Mouse (Mus musculus) Patski (cell line): ENCODE measurements around the gene Slc25a47. TPM values are rescaled to one million over a fixed set of nuclear protein-coding genes. Genes with fewer than 3 reads are reported as not detected.

ENCODE experiments used
- ATAC-seq: fragments of 100-300 bp; one replicate; pipeline ENCODE4 v1.8.0; 2021
- CTCF ChIA-PET: fragments of 350-600 bp; sonication (Branson Sonifier 250); formaldehyde crosslinking; loops from one replicate; lab custom pipeline; 2022; ENCODE audit warnings: inconsistent platforms; lab: Charles Lee
- POLR2A ChIA-PET: fragments of 350-600 bp; sonication (Branson Sonifier 250); formaldehyde crosslinking; loops from one replicate; lab custom pipeline; 2022; ENCODE audit warnings: antibody characterized with exemption, inconsistent platforms; lab: Charles Lee
- DNase-seq: peaks from one replicate; pipeline ENCODE4 v3.0.0-alpha.2; 2011; ENCODE audit warnings: low read depth, low spot score
- H3K27me3 ChIP-seq: fragments of 371-371 bp; one replicate; pipeline ENCODE4 v1.5.1; 2021
- CTCF ChIP-seq: fragments of 100-300 bp; IDR thresholded peaks from one replicate; pipeline ENCODE4 v1.5.1; 2021
- in situ Hi-C: fragments of 300-500 bp; cut with MboI; formaldehyde crosslinking; loops from 3 replicates; pipeline ENCODE4 v1.11.1; 2018; ENCODE audit warnings: low pct_unique_long_range_greater_than_20kb, mixed read lengths
- polyA plus RNA-seq: library from polyadenylated mRNA; unstranded; gene quantifications from one replicate; pipeline ENCODE4 v1.2.3, GENCODE M21; 2021

Slc25a47 gene
- polyA plus RNA-seq, 1 experiment from 2014 or later, result 3.7 TPM

- ChIA-PET POLR2A (no interaction called here), CTCF (interaction anchor here (1.2 to 1.8 kb wide), 2 partner anchors 12 to 15 kb away, joined by 3 to 4 read pairs; no protein-coding TSS in a partner anchor)
- in situ Hi-C loops, result no loop called here
- H3K27me3 ChIP-seq, result no peaks in the 10 kb centered on the region
- no peak for ATAC-seq
- DNase-seq, result no peak
- no peak for TF ChIP-seq CTCF
Measured at GRCm38 (mm10) chr12:108857109-108857508, 21.3 kb downstream of the Slc25a47 start.

DNA sequence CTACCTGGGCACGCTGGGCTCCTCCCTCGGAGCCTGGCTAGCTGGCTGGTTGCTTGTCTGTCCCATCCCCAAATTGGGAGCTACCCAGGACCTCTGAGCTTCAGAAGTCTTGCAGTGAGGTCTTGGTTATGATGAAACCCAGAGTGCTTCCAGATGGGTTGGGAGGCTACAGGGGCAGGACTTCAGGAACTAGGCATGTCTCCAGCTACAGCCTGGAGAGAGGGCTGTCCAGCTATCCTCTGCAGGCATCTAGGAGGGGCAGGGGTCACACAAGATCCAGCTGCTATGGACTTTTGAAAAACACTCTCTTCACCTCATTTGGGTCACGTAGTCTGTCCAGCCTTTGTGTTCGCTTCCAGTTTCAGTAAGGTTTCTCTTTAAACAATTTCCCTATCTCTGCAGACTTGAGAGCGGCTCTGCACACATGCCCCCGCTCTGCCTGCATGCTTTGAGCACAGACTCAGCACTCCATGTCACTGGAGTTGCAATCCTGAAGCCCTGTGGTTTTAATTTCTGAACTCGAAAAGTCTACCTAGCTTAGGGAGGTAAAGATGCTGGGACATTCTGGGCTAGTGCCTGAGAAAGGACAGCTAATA, 21.8 kb downstream of the Slc25a47 start:
- ChIA-PET POLR2A (no interaction called here), CTCF (interaction anchor here (1.6 to 1.8 kb wide), 2 partner anchors 11 to 20 kb away, joined by 3 to 4 read pairs; no protein-coding TSS in a partner anchor)
- ATAC-seq, result no peak
- no peaks in the 10 kb centered on the region for H3K27me3 ChIP-seq
- DNase-seq, result no peak
- TF ChIP-seq CTCF, result no peak
- in situ Hi-C loops, result no loop called here

GRCm38 (mm10) chr12:108858486-108858885, 22.6 kb downstream of the Slc25a47 start:
- TF ChIP-seq CTCF, result no peak
- H3K27me3 ChIP-seq, result no peaks in the 10 kb centered on the region
- POLR2A ChIA-PET, result interaction anchor here (0.5 kb wide), 1 partner anchor 276 kb away, joined by 3 read pairs; no protein-coding TSS in a partner anchor
- CTCF ChIA-PET, result interaction anchor here (1.6 to 1.8 kb wide), 2 partner anchors 10 to 21 kb away, joined by 3 to 4 read pairs; no protein-coding TSS in a partner anchor
- no peak for ATAC-seq
- DNase-seq, result no peak
- in situ Hi-C loops, result no loop called here

DNA sequence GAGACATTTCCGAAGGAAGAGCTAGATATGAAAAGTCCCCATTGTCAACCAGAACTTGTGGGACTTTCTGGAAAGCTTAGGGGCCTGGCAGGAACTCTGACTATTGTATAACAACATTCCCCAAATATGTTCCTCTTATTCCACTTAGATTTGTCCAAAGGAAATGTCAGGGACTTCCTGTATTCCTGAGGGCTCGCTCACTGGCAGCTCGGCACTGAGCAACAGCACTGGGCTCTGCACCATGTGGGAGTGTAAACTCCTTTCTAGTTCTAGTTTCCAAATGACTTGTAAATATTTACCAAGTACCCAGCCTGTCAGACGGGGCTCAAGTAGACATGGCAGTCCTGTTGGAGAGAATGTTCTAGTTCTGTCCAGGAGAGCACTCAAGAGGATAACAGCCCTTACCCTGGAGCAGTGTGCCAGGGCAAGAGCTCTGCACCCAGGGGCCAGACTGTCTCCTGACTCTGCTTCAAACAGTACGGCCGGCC, 29.2 kb downstream of the Slc25a47 start:
- no peaks in the 10 kb centered on the region for H3K27me3 ChIP-seq
- no peak for TF ChIP-seq CTCF
- ChIA-PET POLR2A (no interaction called here), CTCF (no interaction called here)
- DNase-seq (no peak), ATAC-seq (no peak)
- in situ Hi-C loops, result no loop called here

- in situ Hi-C loops, result no loop called here
- POLR2A ChIA-PET, result no interaction called here
- no peaks in the 10 kb centered on the region for H3K27me3 ChIP-seq
- no peak for ATAC-seq
- CTCF ChIA-PET, result interaction anchor here (1.6 kb wide), 1 partner anchor 12 kb away, joined by 4 read pairs; no protein-coding TSS in a partner anchor
- DNase-seq, result no peak
- TF ChIP-seq CTCF, result no peak
Measured at GRCm38 (mm10) chr12:108869575-108869974, 33.7 kb downstream of the Slc25a47 start.

GRCm38 (mm10) chr12:108873122-108873521, 37.3 kb downstream of the Slc25a47 start:
- POLR2A ChIA-PET, result no interaction called here

DNA sequence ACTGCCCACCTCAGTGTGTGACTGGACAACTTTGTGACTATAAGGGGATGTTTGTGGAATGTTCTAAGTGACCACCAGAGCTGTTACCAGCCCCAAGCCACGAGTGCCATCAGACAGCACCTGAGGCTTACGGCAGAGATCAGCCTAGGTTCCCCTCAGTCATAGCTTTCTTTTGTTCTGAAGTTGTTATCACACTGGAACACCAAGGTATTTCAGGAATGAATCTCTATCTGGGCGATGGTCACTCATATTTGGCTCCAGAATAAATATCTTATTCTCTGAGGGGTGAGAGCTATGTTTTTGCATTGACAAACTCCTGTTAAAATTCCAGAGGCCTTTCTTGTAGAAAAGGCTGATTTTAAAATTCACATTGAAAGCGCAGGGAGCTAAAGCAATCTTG, 43.3 kb downstream of the Slc25a47 start:
- no peaks in the 10 kb centered on the region for H3K27me3 ChIP-seq
- POLR2A ChIA-PET, result no interaction called here
- CTCF ChIA-PET, result no interaction called here
- in situ Hi-C loops, result no loop called here
- TF ChIP-seq CTCF, result no peak
- no peak for ATAC-seq
- no peak for DNase-seq

More at GRCm38 (mm10) chr12:108873122-108873521, 37.3 kb downstream of the Slc25a47 start:
- TF ChIP-seq CTCF, result no peak
- no peaks in the 10 kb centered on the region for H3K27me3 ChIP-seq
- in situ Hi-C loops, result no loop called here
- CTCF ChIA-PET, result no interaction called here
- DNase-seq (no peak), ATAC-seq (no peak)

GRCm38 (mm10) chr12:108880606-108881005, 44.8 kb downstream of the Slc25a47 start:
- in situ Hi-C loops, result no loop called here
- DNase-seq, result no peak

GRCm38 (mm10) chr12:108881192-108881591, 45.3 kb downstream of the Slc25a47 start:
- ATAC-seq, result no peak
- H3K27me3 ChIP-seq, result no peaks in the 10 kb centered on the region
- DNase-seq, result no peak
- no peak for TF ChIP-seq CTCF
- in situ Hi-C loops, result no loop called here
- POLR2A ChIA-PET, result no interaction called here
- CTCF ChIA-PET, result no interaction called here

More at GRCm38 (mm10) chr12:108880606-108881005, 44.8 kb downstream of the Slc25a47 start:
- POLR2A ChIA-PET, result no interaction called here
- H3K27me3 ChIP-seq, result no peaks in the 10 kb centered on the region
- CTCF ChIA-PET, result no interaction called here
- no peak for TF ChIP-seq CTCF
- no peak for ATAC-seq

DNA sequence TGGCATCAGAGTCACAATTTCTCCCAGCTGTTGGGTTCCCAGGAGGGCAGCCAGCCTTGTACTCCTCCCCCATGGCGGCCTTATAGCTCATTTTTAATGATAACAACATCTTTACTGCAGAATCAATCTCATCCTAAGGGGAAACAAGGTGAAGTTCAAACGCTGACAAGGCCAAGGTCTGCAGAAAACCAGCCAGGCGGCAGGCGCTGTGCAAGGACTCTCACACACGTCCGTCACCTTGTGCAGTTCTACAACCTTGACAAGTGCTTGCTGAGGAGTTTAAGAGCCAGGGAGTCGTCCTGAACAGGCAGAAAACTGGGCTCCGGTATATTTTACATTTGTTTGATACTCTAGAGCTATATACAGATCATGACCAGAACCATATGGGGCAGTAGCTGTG, 46.9 kb downstream of the Slc25a47 start:
- DNase-seq, result no peak
- ATAC-seq, result no peak
- in situ Hi-C loops, result no loop called here
- ChIA-PET CTCF (no interaction called here), POLR2A (interaction anchor here (0.7 kb wide), 1 partner anchor 664 kb away, joined by 3 read pairs; no protein-coding TSS in a partner anchor)
- no peak for TF ChIP-seq CTCF
- no peaks in the 10 kb centered on the region for H3K27me3 ChIP-seq

DNA sequence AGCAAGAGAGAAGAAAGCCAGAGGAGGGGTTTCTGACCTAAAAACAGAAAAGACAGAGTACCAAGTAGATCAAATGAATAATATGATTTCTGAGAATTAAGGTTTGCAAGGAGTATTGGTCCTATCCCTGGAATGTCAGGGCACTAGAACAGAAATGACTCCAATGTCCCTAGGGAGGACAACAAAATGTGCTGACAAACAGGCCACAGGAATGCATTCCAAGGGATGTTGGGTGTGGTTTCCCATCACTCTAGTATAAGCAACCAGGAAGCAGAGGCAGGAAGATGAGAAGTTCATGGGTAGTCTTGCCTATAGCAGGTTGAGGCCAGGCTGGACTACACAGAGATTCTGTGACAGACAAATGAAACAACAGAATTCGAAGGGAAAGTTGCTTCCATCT, 50.1 kb downstream of the Slc25a47 start:
- POLR2A ChIA-PET, result no interaction called here
- in situ Hi-C loops, result no loop called here
- no peak for TF ChIP-seq CTCF
- CTCF ChIA-PET, result no interaction called here
- DNase-seq (no peak), ATAC-seq (no peak)
- no peaks in the 10 kb centered on the region for H3K27me3 ChIP-seq
